Mouse (Mus musculus) lung, postnatal 0 days (tissue): ENCODE measurements around the gene Egln2.

Source experiments
- CTCF ChIP-seq: IDR thresholded peaks from 2 replicates; pipeline ENCODE4 v1.5.1; 2016; ENCODE audit warnings: antibody characterized with exemption, mild to moderate bottlenecking
- EP300 ChIP-seq: IDR thresholded peaks from 2 replicates; pipeline ENCODE4 v1.6.1; 2016; ENCODE audit warnings: antibody characterized with exemption, mild to moderate bottlenecking, control low read depth

- TF ChIP-seq CTCF (no peak), EP300 (no peak)
These were observed 46.0 kb upstream of the Egln2 start for GRCm38 (mm10) chr7:27212626-27213025.
